Mouse (Mus musculus) olfactory bulb, adult 2 months (tissue): ENCODE measurements at regions not wholly inside any gene's neighbourhood (a gene's known extent, or its start where the extent isn't known, plus 50 kb on each side); places are given as distances from the start of the nearest gene placed in this dataset.

Experiments
- CTCF ChIP-seq: fragments of 200-500 bp; IDR thresholded peaks from 2 replicates; pipeline ENCODE4 v1.5.1; 2012; ENCODE audit warnings: low read depth, mild to moderate bottlenecking, low read length, moderate library complexity; ENCODE audit not compliant: insufficient read depth
- POLR2A ChIP-seq: fragments of 200-500 bp; IDR thresholded peaks from 2 replicates; pipeline ENCODE4 v1.6.1; 2012; ENCODE audit warnings: mild to moderate bottlenecking, low read depth, low read length, moderate library complexity; ENCODE audit not compliant: insufficient read depth

GRCm38 (mm10) chr8:115991989-115992388 is 284.4 kb upstream of the Maf start:
- TF ChIP-seq CTCF: no peak
- no peak for TF ChIP-seq POLR2A
